Mouse (Mus musculus) small intestine, adult 2 months (tissue): ENCODE data around the gene Gm28048. TPM values are rescaled to one million over a fixed set of nuclear protein-coding genes. Genes with fewer than 3 reads are reported as not detected.

ENCODE experiments used
- H3K27ac ChIP-seq: fragments of 200-500 bp; 2 replicates; pipeline ENCODE4 v1.5.1; 2012; ENCODE audit warnings: low read depth, low read length, control low read depth, inconsistent platforms; ENCODE audit not compliant: insufficient read depth
- H3K27me3 ChIP-seq: fragments of 200-500 bp; 2 replicates; pipeline ENCODE4 v1.6.1; 2012; ENCODE audit warnings: mild to moderate bottlenecking, moderate library complexity, low read length, inconsistent platforms; ENCODE audit not compliant: control insufficient read depth, insufficient read depth
- H3K36me3 ChIP-seq: fragments of 200-500 bp; 2 replicates; pipeline ENCODE4 v1.6.1; 2012; ENCODE audit warnings: mild to moderate bottlenecking, low read length, control low read depth, inconsistent platforms; ENCODE audit not compliant: control insufficient read depth, insufficient read depth
- H3K4me1 ChIP-seq: fragments of 200-500 bp; 2 replicates; pipeline ENCODE4 v1.6.1; 2012; ENCODE audit warnings: low read length, inconsistent platforms, mixed read lengths; ENCODE audit not compliant: control insufficient read depth, insufficient read depth, insufficient read length
- H3K4me3 ChIP-seq: fragments of 200-500 bp; 2 replicates; pipeline ENCODE4 v1.5.1; 2012; ENCODE audit warnings: low read depth, mild to moderate bottlenecking, control low read depth, inconsistent platforms, low read length, moderate library complexity
- CTCF ChIP-seq: fragments of 200-500 bp; IDR thresholded peaks from 2 replicates; pipeline ENCODE4 v1.5.1; 2012; ENCODE audit warnings: low read depth, mild to moderate bottlenecking, control low read depth, inconsistent platforms, low read length, moderate library complexity, mixed read lengths; ENCODE audit not compliant: insufficient replicate concordance, insufficient read length; ENCODE audit errors: extremely low read depth
- POLR2A ChIP-seq: fragments of 200-500 bp; IDR thresholded peaks from 2 replicates; pipeline ENCODE4 v1.6.1; 2012; ENCODE audit warnings: low read depth, mild to moderate bottlenecking, control low read depth, inconsistent platforms, low read length, moderate library complexity
- WGBS: fragments of 180-500 bp; shearing (Covaris S2); methylation state at CpG from one replicate; pipeline ENCODE4 v1.1.7; 2018; 5-methylcytosine and 5-hydroxymethylcytosine counted together
- polyA plus RNA-seq: library from polyadenylated mRNA; depleted of rRNA; stranded (reverse); fragments of >200 nt; gene quantifications from 2 replicates; pipeline ENCODE4 v1.2.3, GENCODE M21; 2012; rRNA removed

Gene Gm28048
- not detected in 2 replicates for polyA plus RNA-seq

- H3K4me3 ChIP-seq = peak within 1 kb of the TSS; percentile 78
- peaks cover 4% of the 10 kb centered on the region; the same call in 1 of the 2 replicates for H3K4me1 ChIP-seq
- no peaks in the 10 kb centered on the region for H3K27me3 ChIP-seq
- peaks cover 4% of the 10 kb centered on the region for H3K36me3 ChIP-seq
- WGBS = 2% methylated on average over 42 of the region's 42 CpGs
- H3K27ac ChIP-seq = peak within 1 kb of the TSS; percentile 96
- peak; percentile 44; the same call in 1 of the 2 replicates for TF ChIP-seq CTCF
- TF ChIP-seq POLR2A = peak; percentile 71
Observed at GRCm38 (mm10) chr11:22981984-22982757, at the start of gene Gm28048, which contains the start of gene Commd1. TSS of gene Gm28048 (minus strand) at chr11:22982090. TSS of gene Commd1 (minus strand) at chr11:22982382.

- H3K4me3 ChIP-seq = no peak overlapping the region
- H3K27ac ChIP-seq = no peak overlapping the region
- H3K4me1 ChIP-seq = peaks cover 2% of the 10 kb centered on the region; the same call in 1 of the 2 replicates
- H3K36me3 ChIP-seq = no peaks in the 10 kb centered on the region
- 44% methylated on average over 6 of the region's 6 CpGs for WGBS
- no peaks in the 10 kb centered on the region; the same call in 1 of the 2 replicates for H3K27me3 ChIP-seq
- TF ChIP-seq CTCF = no peak
- TF ChIP-seq POLR2A = no peak
Observed at GRCm38 (mm10) chr11:23029399-23029798, 47.5 kb upstream of the Gm28048 start.

GRCm38 (mm10) chr11:23028957-23029356, 47.1 kb upstream of the Gm28048 start:
- H3K4me3 ChIP-seq = no peak overlapping the region
- H3K27ac ChIP-seq = no peak overlapping the region
- no peaks in the 10 kb centered on the region for H3K36me3 ChIP-seq
- H3K4me1 ChIP-seq = peaks cover 2% of the 10 kb centered on the region; the same call in 1 of the 2 replicates
- no peaks in the 10 kb centered on the region; the same call in 1 of the 2 replicates for H3K27me3 ChIP-seq
- TF ChIP-seq POLR2A (no peak), CTCF (no peak)
- 21% methylated on average over 3 of the region's 3 CpGs for WGBS

GRCm38 (mm10) chr11:23024169-23024568, 42.3 kb upstream of the Gm28048 start:
- WGBS = 77% methylated on average over 3 of the region's 3 CpGs
- no peaks in the 10 kb centered on the region; the same call in 1 of the 2 replicates for H3K27me3 ChIP-seq
- H3K4me3 ChIP-seq = no peak overlapping the region
- no peak overlapping the region for H3K27ac ChIP-seq
- TF ChIP-seq POLR2A (no peak), CTCF (no peak)
- H3K4me1 ChIP-seq = no peaks in the 10 kb centered on the region
- H3K36me3 ChIP-seq = no peaks in the 10 kb centered on the region

- Histone ChIP-seq H3K27me3 (no peaks in the 10 kb centered on the region; the same call in 1 of the 2 replicates), H3K4me3 (no peak overlapping the region), H3K4me1 (no peaks in the 10 kb centered on the region), H3K36me3 (no peaks in the 10 kb centered on the region), H3K27ac (no peak overlapping the region)
- no peak for TF ChIP-seq POLR2A
- 87% methylated on average over 2 of the region's 2 CpGs for WGBS
Observed at GRCm38 (mm10) chr11:23023155-23023554, 41.3 kb upstream of the Gm28048 start.

GRCm38 (mm10) chr11:23020841-23021240, 39.0 kb upstream of the Gm28048 start:
- H3K27me3 ChIP-seq = no peaks in the 10 kb centered on the region
- 94% methylated on average over 14 of the region's 14 CpGs for WGBS
- no peaks in the 10 kb centered on the region for H3K36me3 ChIP-seq
- H3K27ac ChIP-seq = no peak overlapping the region
- H3K4me3 ChIP-seq = no peak overlapping the region
- TF ChIP-seq POLR2A (no peak), CTCF (no peak)
- H3K4me1 ChIP-seq = no peaks in the 10 kb centered on the region

- Histone ChIP-seq H3K4me3 (no peak overlapping the region), H3K27me3 (no peaks in the 10 kb centered on the region), H3K27ac (no peak overlapping the region), H3K4me1 (no peaks in the 10 kb centered on the region), H3K36me3 (no peaks in the 10 kb centered on the region)
- 81% methylated on average over 24 of the region's 24 CpGs for WGBS
- TF ChIP-seq CTCF = no peak
Observed at GRCm38 (mm10) chr11:23020116-23020770, 38.4 kb upstream of the Gm28048 start.
